Mouse (Mus musculus) layer of hippocampus, postnatal 25 days (tissue): ENCODE measurements around the gene Aipl1. TPM values are rescaled to one million over a fixed set of nuclear protein-coding genes. Genes with fewer than 3 reads are reported as not detected.

Experiments
- DNase-seq, 2 experiments: peaks; one replicate each; pipeline ENCODE4 v3.0.0; 2022; ENCODE audit warnings: mixed read lengths in 2 of 2, low spot score in 1 of 2; ENCODE audit errors: extremely low spot score in 1 of 2
- total RNA-seq, 2 experiments: library from RNA; stranded (reverse); gene quantifications; 2 replicates each; pipeline ENCODE4 v1.2.3; 2021

Aipl1 gene
- not detected for total RNA-seq

DNA sequence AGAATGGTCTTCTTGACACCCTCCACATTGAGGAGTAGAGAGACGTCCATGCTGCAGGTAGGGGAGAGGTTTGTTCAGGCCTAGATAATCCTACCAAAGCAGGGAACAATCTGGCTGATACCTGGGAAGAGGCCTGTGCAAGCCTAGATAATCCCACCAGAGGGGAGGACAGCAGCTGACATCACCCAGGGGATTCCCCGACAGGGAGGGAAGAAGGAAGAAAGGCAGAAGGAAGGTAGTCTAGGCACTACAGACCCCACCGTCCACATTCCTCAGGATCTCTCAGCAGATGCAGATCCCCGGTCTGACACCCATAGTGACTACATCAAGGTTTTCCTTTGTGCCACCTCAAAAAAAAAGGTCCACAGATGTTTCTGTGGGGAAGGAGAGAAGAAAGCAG is at the start of gene Aipl1:
Gene Aipl1 (minus strand): TSS at position 101 of the 400 bp plus-strand sequence.
- DNase-seq: no peak

DNA sequence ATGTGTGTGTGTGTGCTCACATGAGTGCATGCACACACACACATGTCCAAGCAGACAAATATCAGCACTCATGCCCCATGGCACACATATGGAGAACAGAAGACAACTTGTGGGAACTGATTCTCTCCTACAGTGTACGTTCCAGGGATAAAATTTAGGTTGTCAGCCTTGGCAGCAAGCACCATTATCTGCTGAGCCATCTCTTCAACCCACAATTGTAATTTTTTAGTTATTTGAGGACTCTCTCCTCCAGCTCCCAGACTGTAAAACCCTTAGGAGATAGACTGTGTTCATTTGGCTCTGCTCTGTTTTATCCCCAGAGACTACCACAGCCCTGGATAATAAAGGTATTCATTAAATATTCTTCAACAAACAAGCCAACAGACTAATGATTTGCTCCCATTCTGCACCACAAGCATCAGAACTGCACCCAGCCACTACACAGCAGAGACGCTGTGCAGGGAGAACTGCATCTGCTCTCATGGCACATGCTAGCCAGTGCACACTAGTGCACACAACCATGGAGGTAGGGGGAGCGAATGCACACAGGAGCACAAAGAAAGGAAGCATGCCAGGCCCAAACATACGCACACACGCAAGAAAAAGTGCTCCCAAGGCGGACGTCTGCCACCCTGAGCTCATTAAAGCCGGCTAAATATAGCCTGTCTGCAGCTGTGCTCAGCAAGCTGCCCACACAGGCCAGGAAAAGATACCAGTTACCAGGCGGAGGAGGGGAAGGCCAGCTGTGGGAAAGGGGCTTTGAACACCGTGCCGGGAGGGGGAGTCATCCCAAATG is 49.1 kb upstream of the Aipl1 start:
- no peak for DNase-seq

DNA sequence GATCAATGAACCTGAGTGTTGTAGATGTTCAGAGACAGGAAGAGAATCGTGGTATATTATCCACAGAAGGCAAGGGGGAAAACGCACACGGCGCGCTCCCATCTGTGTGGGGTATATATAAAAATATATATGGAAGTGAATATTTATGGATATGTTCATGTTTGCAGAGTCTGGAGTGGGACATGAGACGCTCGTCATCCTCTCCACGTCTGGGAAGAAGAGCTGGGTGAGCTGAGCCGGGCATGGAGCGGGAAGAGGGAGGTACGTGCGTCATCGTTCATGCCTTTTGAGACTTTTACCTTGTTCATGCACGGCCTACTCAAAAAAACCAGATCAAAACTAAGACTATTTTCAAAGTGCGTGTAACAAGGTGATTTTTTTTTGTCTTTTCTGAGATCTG is 47.0 kb upstream of the Aipl1 start:
- no peak for DNase-seq

DNA sequence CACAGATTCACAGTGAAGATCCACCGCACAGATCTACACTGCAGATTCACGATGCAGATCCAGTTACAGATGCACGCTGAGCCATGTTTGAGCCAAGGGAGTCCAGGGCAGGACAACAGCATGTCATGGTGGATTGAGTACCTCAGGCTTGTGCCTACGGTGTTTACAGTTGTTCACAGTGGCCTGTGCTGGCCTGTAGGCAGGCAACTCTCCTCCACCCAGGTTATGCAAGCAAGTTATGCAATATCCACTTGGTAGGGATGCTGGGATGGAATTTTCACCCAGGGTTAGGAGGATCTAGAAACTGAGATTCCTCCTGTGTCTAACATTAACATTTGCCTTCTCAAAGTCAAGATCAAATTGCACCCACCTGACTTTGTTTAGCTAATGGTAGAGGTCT is 45.3 kb upstream of the Aipl1 start:
- no peak for DNase-seq

DNA sequence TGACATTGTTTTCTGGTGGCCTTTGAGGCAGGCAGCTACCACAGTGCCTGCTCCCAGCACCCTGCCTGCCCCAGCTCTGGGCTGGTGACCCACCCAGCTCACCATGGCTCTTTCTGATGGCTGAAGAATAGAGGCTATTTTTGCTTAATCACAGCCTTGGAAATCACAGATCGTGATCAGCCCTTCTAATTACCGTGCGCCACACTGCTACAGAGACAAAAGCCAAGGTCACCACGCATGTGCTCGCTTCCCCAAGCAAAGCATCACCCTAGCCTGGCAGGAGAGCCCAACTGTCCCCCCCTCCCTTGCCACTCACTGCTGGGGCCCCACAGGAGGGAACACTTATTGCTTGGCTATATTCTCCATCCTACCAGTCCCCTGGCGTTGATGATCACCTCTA is 43.2 kb upstream of the Aipl1 start:
- DNase-seq: no peak

DNA sequence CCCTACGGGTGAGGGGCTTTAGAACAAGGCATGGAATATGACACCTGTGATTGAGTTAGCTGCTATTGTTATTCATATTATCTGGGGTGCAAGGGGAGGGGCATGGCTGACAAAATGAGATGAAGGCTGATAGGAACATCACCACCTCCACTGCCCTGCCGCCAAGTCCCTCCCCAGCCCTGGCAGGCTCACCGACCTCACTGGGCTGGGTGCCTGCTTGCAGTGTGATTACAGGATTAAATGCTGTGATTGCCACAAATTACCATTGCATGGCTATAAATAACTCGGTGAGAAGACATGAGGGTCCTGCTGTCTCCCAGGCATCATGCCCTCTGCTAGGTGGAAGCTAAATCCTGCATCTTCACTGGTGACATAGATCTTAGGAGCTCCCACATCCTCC is 41.3 kb upstream of the Aipl1 start:
- DNase-seq: peak in 1 of 2 experiments; percentile 24

DNA sequence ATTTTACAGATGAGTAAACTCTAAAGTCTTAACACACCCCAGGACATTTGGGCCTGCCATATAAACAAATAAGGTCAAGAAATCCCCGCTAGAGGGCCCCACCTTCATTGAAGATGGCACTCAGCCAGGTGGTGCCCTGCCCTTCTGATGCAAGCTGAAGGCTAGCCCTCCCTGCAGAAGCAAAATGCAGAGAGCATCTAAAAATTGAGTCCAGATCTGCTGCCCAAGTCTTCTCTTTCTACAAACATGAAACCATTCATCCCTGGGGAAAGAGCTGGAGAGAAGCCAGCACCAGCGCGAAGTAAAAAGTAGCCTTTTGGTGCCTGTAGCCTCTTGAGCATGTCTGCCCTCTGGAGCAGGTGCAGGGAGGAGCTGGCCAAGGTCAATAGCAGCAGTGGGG is 40.7 kb upstream of the Aipl1 start:
- no peak for DNase-seq

DNA sequence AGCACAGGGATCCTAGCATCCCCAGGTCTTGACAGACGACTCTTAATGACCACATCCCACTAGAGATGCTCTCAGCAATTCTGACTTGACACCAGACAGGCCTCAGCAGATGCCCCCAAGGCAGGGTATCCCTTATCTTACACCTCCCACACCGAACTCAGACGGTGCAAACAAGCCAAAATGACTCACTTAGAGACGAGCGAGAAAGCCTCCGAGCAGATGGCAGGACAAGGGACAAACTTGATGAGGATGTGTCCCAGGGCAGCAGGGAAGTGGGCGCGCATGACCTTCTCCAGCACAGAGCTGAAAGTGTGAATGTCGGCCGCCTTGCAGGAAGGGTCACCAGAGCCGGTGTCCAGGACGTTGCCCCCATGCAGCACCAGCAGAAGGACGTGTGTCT is 36.9 kb upstream of the Aipl1 start:
- no peak for DNase-seq

DNA sequence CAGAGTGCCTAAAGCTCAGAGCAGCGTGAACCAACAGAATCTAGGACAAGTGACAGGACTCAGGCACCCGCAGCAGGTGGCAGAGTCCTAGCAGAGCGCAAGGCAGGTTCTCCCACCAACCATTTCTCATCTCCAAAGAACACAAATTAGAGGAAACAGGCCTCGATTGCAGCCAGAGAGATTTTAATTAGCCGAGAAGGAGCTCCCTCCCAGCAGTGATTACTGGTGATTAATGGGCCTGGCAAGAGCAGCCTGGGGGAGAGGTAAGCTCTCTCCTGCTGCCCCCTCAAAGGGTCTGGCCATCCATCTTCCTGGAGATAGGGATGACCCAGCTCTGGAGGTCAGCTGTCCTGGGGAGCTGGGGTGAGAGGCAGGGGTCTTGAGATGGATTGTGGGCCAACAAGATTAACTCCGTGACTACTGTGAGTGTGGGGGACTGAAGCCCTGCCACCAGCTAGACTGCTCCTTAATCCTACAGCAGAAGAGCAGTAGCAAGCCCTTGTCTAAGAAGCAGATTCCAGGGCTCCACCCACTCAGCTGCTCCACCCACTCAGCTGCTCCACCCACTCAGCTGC is 35.1 kb upstream of the Aipl1 start:
- no peak for DNase-seq

DNA sequence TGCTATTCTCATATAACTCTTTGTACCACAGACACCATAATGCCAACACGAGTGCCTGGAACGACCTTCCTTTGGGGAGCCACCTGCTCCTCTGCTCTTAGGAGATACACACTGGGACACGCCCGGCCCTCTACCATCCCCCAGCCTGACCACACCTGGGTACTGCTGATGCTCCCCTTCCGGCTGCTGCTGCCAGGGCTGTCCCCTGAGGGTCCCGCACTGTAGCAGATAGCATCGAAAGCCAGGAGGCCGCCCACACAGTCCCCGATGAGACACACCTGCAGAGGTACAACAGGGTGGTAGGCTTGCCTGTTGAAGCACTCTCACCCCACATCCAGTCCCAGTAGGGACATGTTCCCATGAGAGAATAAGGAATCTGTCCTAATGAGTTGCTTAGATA is 33.4 kb upstream of the Aipl1 start:
- DNase-seq: no peak

DNA sequence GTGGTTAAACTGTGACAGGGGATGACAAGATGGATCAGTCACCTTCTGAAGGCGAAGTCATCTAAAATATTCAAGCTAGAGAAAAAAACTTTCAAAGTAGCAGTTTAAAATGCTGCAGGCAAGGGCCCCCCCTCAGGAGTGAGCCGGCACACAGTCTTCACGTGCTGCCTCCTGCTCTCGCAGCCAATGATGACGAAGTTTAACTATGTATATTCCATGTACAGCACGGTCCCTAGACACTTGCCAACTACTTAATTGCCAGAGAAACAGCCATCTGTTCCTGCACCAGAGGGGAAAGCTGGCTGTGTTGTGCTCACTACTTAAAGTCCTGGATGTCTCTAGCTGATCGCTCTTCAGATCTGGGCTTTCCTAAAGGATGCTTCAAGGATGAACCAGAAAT is 30.7 kb upstream of the Aipl1 start:
- peak in 1 of 2 experiments; percentile 14 for DNase-seq

DNA sequence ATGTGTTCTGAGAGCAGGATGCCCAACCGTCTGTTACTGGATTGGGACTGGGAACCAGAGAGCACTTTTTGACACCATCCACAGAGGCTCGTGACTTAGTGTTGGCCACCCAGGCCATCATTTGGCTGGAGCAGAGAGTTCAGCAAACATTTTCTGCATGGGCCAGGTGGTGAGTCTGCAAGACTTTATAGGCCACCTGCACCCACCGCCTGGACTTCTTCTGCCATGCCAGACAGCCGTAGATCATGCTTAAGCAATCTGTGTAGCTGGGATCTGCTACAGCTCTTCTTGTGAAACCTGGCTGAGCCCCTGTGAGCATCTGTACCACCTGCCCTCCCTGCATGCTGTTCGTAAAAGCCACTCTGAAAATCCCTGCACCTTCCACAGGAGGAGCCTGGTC is 30.0 kb upstream of the Aipl1 start:
- DNase-seq: no peak

DNA sequence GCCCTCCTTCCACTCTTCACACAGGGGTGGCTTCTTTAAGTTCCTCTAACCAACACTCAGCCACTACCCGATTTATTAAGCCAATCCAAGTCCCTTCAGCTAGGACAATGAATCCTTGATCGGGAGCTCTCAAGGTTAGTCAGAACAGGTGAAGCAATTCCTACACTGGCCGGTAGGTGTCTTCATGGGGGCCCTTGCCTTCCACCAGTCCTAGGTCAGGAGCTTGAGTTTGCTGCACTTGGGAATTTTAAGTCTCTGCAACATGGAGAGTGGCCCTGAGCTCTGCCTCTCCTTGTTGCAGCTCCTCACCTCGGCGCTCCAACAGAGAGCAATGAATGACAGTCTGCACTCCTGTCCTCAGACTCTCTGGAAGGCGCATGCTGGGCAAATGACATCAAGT is 29.0 kb upstream of the Aipl1 start:
- no peak for DNase-seq

DNA sequence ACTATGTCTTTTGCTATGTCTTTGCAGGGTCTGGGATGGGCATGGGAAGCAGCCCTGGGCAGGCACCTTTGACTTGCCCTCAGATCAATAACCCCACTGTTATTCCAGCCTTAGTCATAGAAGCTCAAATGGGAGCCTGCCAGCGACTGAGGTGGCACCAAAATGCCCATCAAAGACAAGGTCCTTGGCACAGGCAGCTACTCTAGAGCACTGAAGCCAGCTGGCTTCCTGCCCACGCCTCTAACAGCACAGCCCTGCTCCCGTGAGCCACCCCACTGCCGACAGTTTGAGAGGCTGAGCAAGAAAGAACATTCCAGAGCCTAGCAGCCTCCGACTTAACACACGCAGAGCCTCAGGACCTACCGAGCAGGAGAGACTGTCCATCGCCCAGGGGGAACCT is 27.8 kb upstream of the Aipl1 start:
- peak in 1 of 2 experiments; percentile 27 for DNase-seq

DNA sequence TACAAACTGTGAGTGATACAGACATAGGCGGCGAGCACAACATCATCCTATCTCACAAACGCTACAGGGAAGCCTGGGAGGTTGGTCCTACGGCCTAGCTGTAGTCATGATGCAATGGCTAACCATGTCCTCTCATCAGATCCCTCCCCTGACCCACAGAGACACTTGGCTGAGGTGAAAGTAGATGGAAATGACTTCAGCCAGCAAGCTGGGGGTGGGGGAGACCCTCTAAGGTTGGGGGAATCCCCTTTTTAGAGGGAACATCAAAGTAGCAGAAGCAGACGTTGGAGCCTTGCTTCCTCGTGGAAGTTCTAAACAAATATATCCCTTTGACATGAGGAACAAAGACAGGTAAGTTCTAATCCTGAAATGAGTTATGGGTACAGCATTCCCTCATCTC is 27.1 kb upstream of the Aipl1 start:
- DNase-seq: no peak

DNA sequence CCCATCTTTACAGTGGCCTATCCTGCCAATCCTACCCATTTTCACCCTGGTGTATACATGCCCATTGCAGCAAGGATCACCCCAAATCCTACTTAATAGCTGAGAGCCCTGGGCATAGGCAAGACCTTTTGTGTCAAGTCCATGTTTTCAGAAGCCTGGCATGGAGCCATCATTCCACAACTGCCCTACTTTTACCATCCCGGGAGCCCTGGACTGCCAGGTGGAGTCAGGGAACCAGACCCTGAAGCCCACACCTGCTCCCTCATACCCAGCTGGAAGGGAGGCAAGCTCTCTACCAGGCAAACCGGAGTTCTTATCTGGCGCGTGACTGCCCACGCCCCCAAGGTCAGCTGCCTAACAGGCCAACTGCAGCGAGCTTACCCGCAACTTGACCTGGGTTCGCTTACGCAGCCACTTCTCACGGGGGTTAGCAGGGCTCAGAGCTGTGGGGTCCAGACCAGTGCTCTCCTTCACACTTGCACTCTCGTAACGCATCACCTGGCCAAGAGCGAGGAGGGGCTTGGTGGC is 23.8 kb upstream of the Aipl1 start:
- no peak for DNase-seq

DNA sequence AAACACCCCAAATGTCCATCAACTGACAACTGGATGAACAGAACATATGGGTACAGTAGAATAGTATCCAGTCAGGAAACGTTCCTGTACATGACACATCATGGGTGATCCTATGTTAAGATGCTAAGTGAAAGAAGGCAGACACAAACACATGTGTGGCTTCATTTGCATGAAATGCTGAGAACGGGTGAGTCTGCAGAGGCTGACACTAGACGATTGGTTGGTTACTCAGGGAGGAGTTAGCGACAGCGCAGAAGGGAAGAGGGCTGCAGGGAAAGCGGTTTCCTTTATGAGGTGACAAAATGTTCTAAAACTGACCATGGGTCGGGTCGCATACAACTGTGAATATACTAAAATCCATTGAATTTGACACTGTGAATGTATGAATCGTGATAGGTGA is 23.1 kb upstream of the Aipl1 start:
- no peak for DNase-seq

DNA sequence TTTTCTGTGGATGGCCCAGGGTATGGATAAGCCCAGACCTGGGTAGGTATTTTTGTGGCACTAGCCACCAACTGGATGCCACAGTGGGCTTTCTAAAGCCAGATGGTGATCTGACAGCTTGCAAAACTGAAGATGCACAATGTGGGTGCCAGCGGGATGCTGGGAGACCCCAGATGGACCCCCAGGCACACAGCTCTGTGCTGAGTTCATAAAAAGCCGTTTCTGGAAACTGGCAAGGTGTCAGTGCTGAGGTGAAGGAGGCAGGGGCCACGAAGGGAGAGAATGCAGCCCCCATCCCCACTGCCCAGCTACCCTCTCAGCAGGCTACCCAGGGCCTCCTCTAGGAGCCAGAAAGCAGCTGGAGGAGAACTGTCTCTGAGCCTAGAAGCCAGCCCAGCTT is 19.9 kb upstream of the Aipl1 start:
- no peak for DNase-seq

DNA sequence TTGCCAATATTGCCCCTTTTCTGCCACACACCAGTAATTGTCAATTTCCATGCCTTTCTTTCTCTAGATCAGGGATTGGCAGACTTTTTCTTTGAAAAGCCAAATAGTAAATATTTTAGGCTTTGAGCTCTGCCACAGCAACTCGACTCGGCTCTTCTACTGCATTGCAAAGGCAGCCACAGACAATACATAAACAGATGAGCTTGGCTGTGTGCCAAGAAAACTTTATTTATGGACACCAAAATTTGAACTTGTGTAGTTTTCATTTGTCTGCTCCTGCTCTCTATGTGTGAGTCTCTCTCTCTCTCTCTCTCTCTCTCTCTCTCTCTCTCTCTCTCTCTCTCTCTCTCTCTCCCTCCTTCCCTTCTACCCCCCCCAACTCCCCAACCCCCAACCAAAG is 17.9 kb upstream of the Aipl1 start:
- no peak for DNase-seq

DNA sequence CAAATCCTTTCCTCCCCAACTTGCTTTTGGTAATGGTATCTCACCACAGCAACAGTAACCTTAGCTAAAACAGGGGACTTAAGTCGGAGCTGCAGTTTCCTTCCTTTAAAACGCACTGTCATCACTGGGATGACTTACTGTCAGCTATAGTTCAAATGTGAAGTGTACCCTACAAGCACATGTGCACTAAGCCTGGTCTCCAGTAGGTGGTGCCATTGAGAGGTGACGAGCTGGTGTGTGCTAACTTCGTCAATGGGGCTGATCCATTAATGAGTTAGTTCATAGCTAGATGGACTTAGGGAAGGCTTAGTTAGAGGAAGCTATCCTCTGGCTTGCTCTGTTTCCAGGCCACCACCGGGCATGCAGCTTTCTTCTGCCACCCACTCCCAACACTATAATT is 15.3 kb upstream of the Aipl1 start:
- peak in 1 of 2 experiments; percentile 87 for DNase-seq

DNA sequence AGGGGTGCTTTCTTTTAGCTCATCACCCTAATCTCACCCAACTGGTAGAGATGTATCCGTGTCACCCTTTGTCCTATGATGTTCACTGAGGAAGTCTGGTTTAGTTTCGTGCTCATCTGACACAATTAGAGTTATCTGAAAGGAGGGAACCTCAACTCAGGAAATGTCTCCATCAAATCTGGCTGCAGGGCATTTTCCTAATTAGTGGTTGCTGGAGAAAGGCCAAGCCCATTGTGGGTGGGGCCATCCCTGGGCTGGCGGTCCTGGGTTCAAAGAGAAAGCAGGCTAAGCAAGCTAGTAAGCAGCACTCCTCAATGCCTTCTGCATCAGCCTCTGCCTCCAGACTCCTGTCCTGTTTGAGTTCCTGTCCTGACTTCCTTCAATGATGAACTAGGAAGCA is 14.9 kb upstream of the Aipl1 start:
- no peak for DNase-seq
